Mouse (Mus musculus) hindbrain, embryonic 12.5 days (tissue): Measurements from ENCODE around the gene Mcam. TPM values are rescaled to one million over a fixed set of nuclear protein-coding genes. Genes with fewer than 3 reads are reported as not detected.
"Not testable (repeated sequence)": the region's sequence is repeated elsewhere in the genome, so short reads cannot be mapped to it uniquely, and the experiment has no call there.

Experiments used
- ATAC-seq: fragments of 200-750 bp; cut with Nextera tagmentation; 2 replicates; pipeline ENCODE4 v1.8.0; 2017; ENCODE audit warnings: moderate TSS enrichment; ENCODE audit not compliant: low FRiP score
- H3K27ac ChIP-seq: fragments of 300-500 bp; sonication (generic); 2 replicates; pipeline ENCODE4 v1.5.1; 2016; ENCODE audit warnings: mild to moderate bottlenecking
- H3K27me3 ChIP-seq: fragments of 300-500 bp; sonication (generic); 2 replicates; pipeline ENCODE4 v1.6.1; 2016; ENCODE audit warnings: mild to moderate bottlenecking
- H3K36me3 ChIP-seq: fragments of 300-500 bp; sonication (generic); 2 replicates; pipeline ENCODE4 v1.6.1; 2016; ENCODE audit warnings: mild to moderate bottlenecking
- H3K4me1 ChIP-seq: fragments of 300-500 bp; sonication (generic); 2 replicates; pipeline ENCODE4 v1.6.1; 2016
- H3K4me2 ChIP-seq: fragments of 300-500 bp; sonication (generic); replicated peaks from 2 replicates; pipeline ENCODE4 v1.6.1; 2016; ENCODE audit warnings: mild to moderate bottlenecking
- H3K4me3 ChIP-seq: fragments of 300-500 bp; sonication (generic); 2 replicates; pipeline ENCODE4 v1.5.1; 2016; ENCODE audit warnings: mild to moderate bottlenecking
- H3K9ac ChIP-seq: fragments of 300-500 bp; sonication (generic); 2 replicates; pipeline ENCODE4 v1.6.1; 2016; ENCODE audit warnings: mild to moderate bottlenecking, moderate library complexity
- H3K9me3 ChIP-seq: fragments of 300-500 bp; sonication (generic); replicated peaks from 2 replicates; pipeline ENCODE4 v1.6.1; 2016; ENCODE audit warnings: mild to moderate bottlenecking
- WGBS: fragments of 180-500 bp; shearing (Covaris S2); methylation state at CpG from one replicate; pipeline ENCODE4 v1.1.7; 2016; 5-methylcytosine and 5-hydroxymethylcytosine counted together
- polyA plus RNA-seq: library from polyadenylated mRNA; unstranded; fragments of >200 nt; fragmentation: Nextera tagmentation; extraction: Ambion mirVana; gene quantifications from 2 replicates; pipeline ENCODE4 v1.2.1, GENCODE M21; 2016

Gene Mcam
- polyA plus RNA-seq, 1 experiment from 2014 or later: 14.5 TPM

DNA sequence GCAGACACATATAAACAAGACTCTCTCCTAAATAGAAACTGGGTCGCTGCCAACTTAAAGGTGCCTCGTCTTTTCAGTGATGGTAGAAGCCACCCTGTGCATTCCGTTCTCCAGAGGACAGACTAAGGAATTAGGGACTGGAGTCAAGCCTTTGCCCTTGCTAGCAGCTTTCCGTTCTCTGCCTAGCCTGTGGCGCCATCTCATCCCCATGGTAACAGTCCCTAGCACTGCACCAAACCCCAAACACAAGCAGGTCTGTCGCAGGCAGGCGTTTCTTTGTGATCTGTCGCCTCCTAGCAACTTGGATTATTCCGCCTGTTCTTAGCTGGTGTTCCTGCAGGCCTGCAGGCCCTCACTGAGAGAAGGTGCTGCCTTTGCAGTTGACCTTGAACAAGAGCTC is 37.7 kb upstream of the Mcam start:
- peak; percentile 51; the same call in 1 of the 2 replicates for ATAC-seq
- no peak overlapping the region for H3K4me2 ChIP-seq
- H3K9ac ChIP-seq: no peak overlapping the region
- no peaks in the 10 kb centered on the region for H3K9me3 ChIP-seq
- no peaks in the 10 kb centered on the region for H3K36me3 ChIP-seq
- H3K27me3 ChIP-seq: no peaks in the 10 kb centered on the region
- 23% methylated on average over 9 of the region's 9 CpGs for WGBS
- H3K4me3 ChIP-seq: no peak overlapping the region
- H3K27ac ChIP-seq: peak overlapping the region; percentile 48
- peaks cover 14% of the 10 kb centered on the region for H3K4me1 ChIP-seq

- Histone ChIP-seq H3K4me3 (no peak within 1 kb of the TSS), H3K9me3 (no peaks in the 10 kb centered on the region), H3K36me3 (peaks cover 14% of the 10 kb centered on the region), H3K27ac (no peak within 1 kb of the TSS), H3K4me2 (no peak within 1 kb of the TSS), H3K27me3 (no peaks in the 10 kb centered on the region), H3K4me1 (peaks cover 3% of the 10 kb centered on the region; the same call in 1 of the 2 replicates), H3K9ac (no peak within 1 kb of the TSS)
- WGBS: 64% methylated on average over 9 of the region's 9 CpGs
- ATAC-seq: no peak
These were observed 32.8 kb upstream of the Mcam start, which contains the start of gene Mfrp for GRCm38 (mm10) chr9:44101490-44101889. Mfrp (plus strand) TSS chr9:44101729.

DNA sequence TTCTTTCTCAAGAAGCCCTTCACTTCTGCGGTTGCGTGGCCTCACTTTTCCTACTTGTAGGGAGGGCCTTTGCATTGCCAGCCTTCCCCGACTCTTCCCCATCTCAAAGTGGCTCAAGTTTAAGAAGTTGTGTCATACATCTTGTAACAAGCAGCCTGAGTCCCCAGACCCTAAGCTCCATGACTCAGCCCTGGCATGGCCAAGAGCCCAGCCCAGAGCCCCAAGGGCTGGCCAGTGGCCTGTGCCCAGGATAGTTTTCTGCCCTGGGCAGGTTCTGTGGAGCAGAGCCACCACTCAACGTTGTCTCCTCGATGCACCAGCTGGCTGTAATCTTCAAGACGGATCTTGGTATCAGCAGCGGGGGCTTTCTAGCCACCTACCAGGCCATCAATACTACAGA is 29.4 kb upstream of the Mcam start:
- 94% methylated on average over 7 of the region's 7 CpGs for WGBS
- no peak overlapping the region for H3K27ac ChIP-seq
- H3K27me3 ChIP-seq: no peaks in the 10 kb centered on the region
- H3K9me3 ChIP-seq: no peaks in the 10 kb centered on the region
- peaks cover 14% of the 10 kb centered on the region for H3K36me3 ChIP-seq
- no peak overlapping the region for H3K9ac ChIP-seq
- peaks cover 33% of the 10 kb centered on the region for H3K4me1 ChIP-seq
- no peak for ATAC-seq
- no peak overlapping the region for H3K4me3 ChIP-seq
- H3K4me2 ChIP-seq: no peak overlapping the region

DNA sequence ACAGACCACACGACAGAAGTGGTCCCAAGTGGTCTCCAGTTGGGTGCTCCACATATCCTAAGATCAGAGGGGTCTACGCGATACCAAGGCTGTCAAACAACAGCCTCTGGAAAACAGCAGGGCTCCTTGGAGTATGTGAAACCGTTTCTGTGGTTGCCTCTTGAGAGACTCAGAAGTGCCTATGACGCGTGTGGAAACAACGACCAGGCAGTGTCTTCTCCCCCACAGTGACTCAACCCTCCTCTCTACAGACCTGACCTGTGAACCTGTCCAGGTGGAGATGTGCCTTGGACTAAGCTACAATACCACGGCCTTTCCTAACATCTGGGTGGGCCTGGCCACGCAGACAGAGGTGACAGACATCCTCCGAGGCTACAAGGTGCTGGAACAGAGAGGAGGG is 28.5 kb upstream of the Mcam start:
- H3K4me3 ChIP-seq: no peak overlapping the region
- H3K9ac ChIP-seq: no peak overlapping the region
- 87% methylated on average over 10 of the region's 10 CpGs for WGBS
- peaks cover 41% of the 10 kb centered on the region for H3K4me1 ChIP-seq
- H3K4me2 ChIP-seq: no peak overlapping the region
- H3K27ac ChIP-seq: no peak overlapping the region
- H3K9me3 ChIP-seq: no peaks in the 10 kb centered on the region
- H3K36me3 ChIP-seq: peaks cover 14% of the 10 kb centered on the region
- ATAC-seq: no peak
- no peaks in the 10 kb centered on the region for H3K27me3 ChIP-seq

- no peak for ATAC-seq
- no peaks in the 10 kb centered on the region for H3K27me3 ChIP-seq
- no peak overlapping the region for H3K4me3 ChIP-seq
- no peak overlapping the region for H3K4me2 ChIP-seq
- no peak overlapping the region for H3K27ac ChIP-seq
- H3K36me3 ChIP-seq: peaks cover 14% of the 10 kb centered on the region
- H3K4me1 ChIP-seq: peaks cover 41% of the 10 kb centered on the region
- 92% methylated on average over 7 of the region's 7 CpGs for WGBS
- no peaks in the 10 kb centered on the region for H3K9me3 ChIP-seq
- H3K9ac ChIP-seq: no peak overlapping the region
These were observed 28.1 kb upstream of the Mcam start for GRCm38 (mm10) chr9:44106182-44106581.

- no peaks in the 10 kb centered on the region for H3K27me3 ChIP-seq
- H3K36me3 ChIP-seq: peaks cover 14% of the 10 kb centered on the region
- no peak for ATAC-seq
- no peak overlapping the region for H3K4me3 ChIP-seq
- no peak overlapping the region; the same call in 1 of the 2 replicates for H3K27ac ChIP-seq
- H3K4me2 ChIP-seq: no peak overlapping the region
- WGBS: 77% methylated on average over 4 of the region's 4 CpGs
- H3K9me3 ChIP-seq: no peaks in the 10 kb centered on the region
- H3K9ac ChIP-seq: no peak overlapping the region
- peaks cover 41% of the 10 kb centered on the region for H3K4me1 ChIP-seq
These were observed 27.7 kb upstream of the Mcam start for GRCm38 (mm10) chr9:44106596-44106995.

- Histone ChIP-seq H3K9me3 (no peaks in the 10 kb centered on the region), H3K9ac (peak within 1 kb of the TSS; percentile 35), H3K27ac (peak within 1 kb of the TSS; percentile 57), H3K4me2 (peak within 1 kb of the TSS; percentile 36), H3K27me3 (no peaks in the 10 kb centered on the region), H3K4me1 (peaks cover 44% of the 10 kb centered on the region), H3K36me3 (peaks cover 14% of the 10 kb centered on the region), H3K4me3 (peak within 1 kb of the TSS; percentile 12; the same call in 1 of the 2 replicates)
- ATAC-seq: peak; percentile 17; the same call in 1 of the 2 replicates
- 36% methylated on average over 8 of the region's 8 CpGs for WGBS
These were observed 27.2 kb upstream of the Mcam start, which contains the start of gene C1qtnf5 for GRCm38 (mm10) chr9:44107110-44107509. C1qtnf5 (plus strand) TSS chr9:44107245.

DNA sequence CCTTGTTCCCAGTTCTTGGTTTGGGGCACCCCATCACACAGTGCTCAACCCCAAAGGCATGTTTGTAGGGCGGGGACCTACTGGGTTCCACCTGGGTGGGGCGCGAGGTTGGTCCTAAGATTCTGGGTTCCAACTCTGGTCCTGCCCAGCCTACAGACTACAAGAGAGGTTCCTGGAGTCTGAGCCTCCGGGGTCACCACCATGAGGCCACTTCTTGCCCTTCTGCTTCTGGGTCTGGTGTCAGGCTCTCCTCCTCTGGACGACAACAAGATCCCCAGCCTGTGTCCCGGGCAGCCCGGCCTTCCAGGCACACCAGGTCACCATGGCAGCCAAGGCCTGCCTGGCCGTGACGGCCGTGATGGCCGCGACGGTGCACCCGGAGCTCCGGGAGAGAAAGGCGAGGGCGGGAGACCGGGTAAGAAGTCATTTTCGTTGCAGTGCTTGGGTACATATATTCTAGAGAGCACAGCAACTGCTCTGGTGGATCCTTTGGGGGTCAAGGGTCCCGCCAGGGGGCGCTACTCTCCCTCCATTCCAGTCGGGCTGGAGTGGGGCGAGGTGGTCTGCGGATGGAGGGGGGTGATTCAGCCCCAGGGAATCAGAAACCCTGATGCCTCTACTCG is 26.6 kb upstream of the Mcam start:
- no peaks in the 10 kb centered on the region for H3K9me3 ChIP-seq
- peak overlapping the region; percentile 12; the same call in 1 of the 2 replicates for H3K4me3 ChIP-seq
- ATAC-seq: peak; percentile 18; the same call in 1 of the 2 replicates
- peak overlapping the region; percentile 35 for H3K9ac ChIP-seq
- peak overlapping the region; percentile 57 for H3K27ac ChIP-seq
- H3K4me1 ChIP-seq: peaks cover 50% of the 10 kb centered on the region
- peak overlapping the region; percentile 36 for H3K4me2 ChIP-seq
- WGBS: 31% methylated on average over 25 of the region's 25 CpGs
- H3K27me3 ChIP-seq: no peaks in the 10 kb centered on the region
- H3K36me3 ChIP-seq: peaks cover 14% of the 10 kb centered on the region

DNA sequence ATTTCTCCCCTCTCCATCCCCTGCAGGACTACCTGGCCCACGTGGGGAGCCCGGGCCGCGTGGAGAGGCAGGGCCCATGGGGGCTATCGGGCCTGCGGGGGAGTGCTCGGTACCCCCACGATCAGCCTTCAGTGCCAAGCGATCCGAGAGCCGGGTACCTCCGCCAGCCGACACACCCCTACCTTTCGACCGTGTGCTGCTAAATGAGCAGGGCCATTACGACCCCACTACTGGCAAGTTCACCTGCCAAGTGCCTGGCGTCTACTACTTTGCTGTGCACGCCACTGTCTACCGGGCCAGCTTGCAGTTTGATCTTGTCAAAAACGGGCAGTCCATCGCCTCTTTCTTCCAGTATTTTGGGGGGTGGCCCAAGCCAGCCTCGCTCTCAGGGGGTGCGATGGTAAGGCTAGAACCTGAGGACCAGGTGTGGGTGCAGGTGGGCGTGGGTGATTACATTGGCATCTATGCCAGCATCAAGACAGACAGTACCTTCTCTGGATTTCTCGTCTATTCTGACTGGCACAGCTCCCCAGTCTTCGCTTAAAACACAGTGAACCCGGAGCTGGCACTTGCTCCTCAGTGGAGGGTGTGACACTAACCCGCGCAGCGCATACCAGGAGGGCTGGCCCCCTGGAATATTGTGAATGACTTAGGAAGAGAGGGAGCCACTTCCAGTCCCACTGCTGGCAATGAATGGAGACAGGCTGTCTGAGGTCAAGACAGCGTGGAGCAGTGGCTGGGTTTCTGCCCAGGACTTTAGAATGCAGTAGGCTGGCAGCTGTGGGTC is 25.8 kb upstream of the Mcam start:
- Histone ChIP-seq H3K9ac (0 out of 2 replicates have a peak overlapping the region, but pooled peaks have one; percentile 9), H3K27ac (no peak overlapping the region), H3K4me3 (no peak overlapping the region), H3K36me3 (peaks cover 14% of the 10 kb centered on the region), H3K27me3 (no peaks in the 10 kb centered on the region), H3K9me3 (no peaks in the 10 kb centered on the region), H3K4me1 (peaks cover 50% of the 10 kb centered on the region), H3K4me2 (peak overlapping the region; percentile 37)
- 82% methylated on average over 31 of the region's 31 CpGs for WGBS
- ATAC-seq: 0 out of 2 replicates have a peak, but pooled peaks have one; percentile 4

DNA sequence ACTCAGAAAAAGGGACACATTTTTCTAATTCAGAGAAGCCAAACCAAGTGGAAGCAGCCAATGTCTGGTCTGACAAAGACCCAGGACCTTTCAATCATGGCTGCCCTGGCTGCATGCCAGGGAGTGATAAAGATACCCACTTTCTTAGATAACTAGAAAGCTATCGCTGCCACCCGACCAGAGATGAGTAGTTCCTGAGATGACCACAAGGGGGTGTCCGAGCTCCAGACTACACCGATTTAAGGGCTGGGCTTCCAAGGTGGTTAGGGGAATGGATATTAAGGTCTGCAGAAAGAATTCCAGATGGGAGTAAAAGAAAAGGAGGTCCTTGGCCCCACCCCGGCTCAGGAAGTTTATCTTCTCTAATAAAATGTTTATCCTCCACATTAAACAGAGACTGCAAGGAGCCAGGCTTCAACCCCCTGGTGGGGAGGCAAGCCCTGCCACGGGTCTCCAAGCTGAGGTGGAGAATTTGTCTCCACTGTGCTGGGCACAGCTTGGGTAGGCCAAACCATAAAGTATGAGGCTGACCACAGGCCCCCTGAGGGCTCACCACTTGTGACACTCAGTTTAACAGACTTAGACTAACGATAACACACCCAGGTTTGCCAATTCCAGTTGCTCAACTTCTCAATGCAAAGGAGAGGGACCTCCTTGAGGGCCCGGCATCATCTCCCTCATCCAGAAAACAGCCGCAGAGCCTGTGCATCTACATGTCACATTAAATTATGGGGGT is 24.7 kb upstream of the Mcam start:
- peak overlapping the region; percentile 37 for H3K4me2 ChIP-seq
- no peak for ATAC-seq
- no peak overlapping the region for H3K4me3 ChIP-seq
- H3K27ac ChIP-seq: no peak overlapping the region
- H3K9ac ChIP-seq: peak overlapping the region; percentile 41; the same call in 1 of the 2 replicates
- H3K4me1 ChIP-seq: peaks cover 50% of the 10 kb centered on the region
- no peaks in the 10 kb centered on the region for H3K9me3 ChIP-seq
- WGBS: 34% methylated on average over 9 of the region's 9 CpGs
- H3K36me3 ChIP-seq: peaks cover 13% of the 10 kb centered on the region
- no peaks in the 10 kb centered on the region for H3K27me3 ChIP-seq

- Histone ChIP-seq H3K4me2 (peak overlapping the region; percentile 58), H3K4me3 (peak overlapping the region; percentile 92; the same call in 1 of the 2 replicates), H3K4me1 (peaks cover 46% of the 10 kb centered on the region)
- WGBS: 69% methylated on average over 10 of the region's 12 CpGs
- H3K9ac ChIP-seq, H3K9me3 ChIP-seq, H3K36me3 ChIP-seq, H3K27ac ChIP-seq, H3K27me3 ChIP-seq, ATAC-seq: not testable (repeated sequence)
These were observed 22.4 kb upstream of the Mcam start for GRCm38 (mm10) chr9:44111909-44112308.
